Mouse (Mus musculus) C2C12 (cell line): ENCODE results near the gene Bcar3. TPM values are rescaled to one million over a fixed set of nuclear protein-coding genes. Genes with fewer than 3 reads are reported as not detected.

ENCODE experiments used
- H3K27me3 ChIP-seq: one replicate; pipeline ENCODE4 v1.6.1; 2011; ENCODE audit not compliant: control insufficient read depth, insufficient read depth, insufficient read length
- H3K36me3 ChIP-seq: one replicate; pipeline ENCODE4 v1.6.1; 2011; ENCODE audit not compliant: control insufficient read depth, insufficient read depth
- H3K4me3 ChIP-seq: one replicate; pipeline ENCODE4 v1.5.1; 2011; ENCODE audit warnings: mild to moderate bottlenecking, control low read depth; ENCODE audit not compliant: poor library complexity, insufficient read depth, severe bottlenecking
- H3K79me2 ChIP-seq: one replicate; pipeline ENCODE4 v1.6.1; 2011; ENCODE audit not compliant: control insufficient read depth, insufficient read depth
- H3K79me3 ChIP-seq: one replicate; pipeline ENCODE4 v1.6.1; 2011; ENCODE audit warnings: low read depth, control low read depth
- H3ac ChIP-seq: one replicate; pipeline ENCODE3; 2011; ENCODE audit warnings: low read depth; ENCODE audit not compliant: control insufficient read depth, insufficient read length
- CEBPB ChIP-seq: IDR thresholded peaks from one replicate; pipeline ENCODE4 v1.6.1; 2011; ENCODE audit warnings: low read depth, mild to moderate bottlenecking, control low read depth, moderate library complexity
- CTCF ChIP-seq: IDR thresholded peaks from one replicate; pipeline ENCODE4 v1.5.1; 2011; ENCODE audit not compliant: control insufficient read depth, insufficient read depth, insufficient read length
- FOSL1 ChIP-seq: IDR thresholded peaks from one replicate; pipeline ENCODE4 v1.8.0; 2011; ENCODE audit warnings: mild to moderate bottlenecking, low read length; ENCODE audit not compliant: poor library complexity, insufficient read depth, severe bottlenecking
- MAX ChIP-seq: IDR thresholded peaks from one replicate; pipeline ENCODE4 v1.6.1; 2011; ENCODE audit warnings: mild to moderate bottlenecking, control low read depth
- MYOD1 ChIP-seq: IDR thresholded peaks from one replicate; pipeline ENCODE4 v1.6.1; 2011; ENCODE audit warnings: low read depth; ENCODE audit not compliant: control insufficient read depth, insufficient read length
- MYOG ChIP-seq: IDR thresholded peaks from one replicate; pipeline ENCODE4 v1.6.1; 2011; ENCODE audit not compliant: control insufficient read depth, insufficient read length; ENCODE audit errors: extremely low read depth
- USF1 ChIP-seq: IDR thresholded peaks from one replicate; pipeline ENCODE4 v1.6.1; 2011; ENCODE audit warnings: low read depth, mild to moderate bottlenecking, control low read depth, moderate library complexity
- polyA plus RNA-seq: library from polyadenylated mRNA; unstranded; fragments of >200 nt; fragmentation: generic; extraction: Trizol; gene quantifications from one replicate; pipeline ENCODE4 v1.2.1, GENCODE M21; 2012; ENCODE audit warnings: missing spikeins

Gene Bcar3
- polyA plus RNA-seq, 1 experiment = 34.9 TPM

- Histone ChIP-seq H3ac (no peak overlapping the region), H3K27me3 (no peaks in the 10 kb centered on the region), H3K79me2 (peaks cover 88% of the 10 kb centered on the region), H3K79me3 (peaks cover 42% of the 10 kb centered on the region), H3K4me3 (no peak overlapping the region), H3K36me3 (peaks cover 29% of the 10 kb centered on the region)
- no peak for TF ChIP-seq MYOG
- TF ChIP-seq MAX = no peak
- no peak for TF ChIP-seq CEBPB
- no peak for TF ChIP-seq CTCF
These were observed 164.8 kb downstream of the Bcar3 start for GRCm38 (mm10) chr3:122458743-122459142.

- Histone ChIP-seq H3K4me3 (no peak overlapping the region), H3ac (no peak overlapping the region), H3K79me2 (peaks cover 94% of the 10 kb centered on the region), H3K79me3 (peaks cover 47% of the 10 kb centered on the region), H3K27me3 (no peaks in the 10 kb centered on the region), H3K36me3 (peaks cover 11% of the 10 kb centered on the region)
- TF ChIP-seq USF1 (no peak), MYOG (no peak), FOSL1 (no peak), CEBPB (no peak), MAX (no peak), MYOD1 (no peak), CTCF (no peak)
These were observed 167.0 kb downstream of the Bcar3 start for GRCm38 (mm10) chr3:122460848-122461511.

- no peak for TF ChIP-seq FOSL1
- no peak for TF ChIP-seq MAX
- TF ChIP-seq MYOD1 = no peak
- TF ChIP-seq CEBPB = no peak
- no peak for TF ChIP-seq CTCF
- TF ChIP-seq MYOG = no peak
- no peak for TF ChIP-seq USF1
- Histone ChIP-seq H3K79me3 (peaks cover 46% of the 10 kb centered on the region), H3K27me3 (no peaks in the 10 kb centered on the region), H3ac (no peak overlapping the region), H3K36me3 (peaks cover 6% of the 10 kb centered on the region), H3K4me3 (no peak overlapping the region), H3K79me2 (peaks cover 92% of the 10 kb centered on the region)
These were observed 167.6 kb downstream of the Bcar3 start for GRCm38 (mm10) chr3:122461512-122461881.

GRCm38 (mm10) chr3:122461932-122462871, 168.3 kb downstream of the Bcar3 start:
- peaks cover under 1% of the 10 kb centered on the region for H3K36me3 ChIP-seq
- no peak for TF ChIP-seq USF1
- no peak for TF ChIP-seq CEBPB
- no peak for TF ChIP-seq MYOD1
- no peak for TF ChIP-seq MYOG
- no peak for TF ChIP-seq CTCF
- no peak for TF ChIP-seq MAX
- TF ChIP-seq FOSL1 = no peak
- no peak overlapping the region for H3K4me3 ChIP-seq
- no peaks in the 10 kb centered on the region for H3K27me3 ChIP-seq
- H3ac ChIP-seq = no peak overlapping the region
- H3K79me2 ChIP-seq = peaks cover 92% of the 10 kb centered on the region
- peaks cover 46% of the 10 kb centered on the region for H3K79me3 ChIP-seq

GRCm38 (mm10) chr3:122463166-122463565, 169.2 kb downstream of the Bcar3 start:
- H3ac ChIP-seq = no peak overlapping the region
- H3K79me2 ChIP-seq = peaks cover 92% of the 10 kb centered on the region
- no peak overlapping the region for H3K4me3 ChIP-seq
- no peaks in the 10 kb centered on the region for H3K27me3 ChIP-seq
- no peaks in the 10 kb centered on the region for H3K36me3 ChIP-seq
- TF ChIP-seq CEBPB (no peak), MYOG (no peak), CTCF (no peak), USF1 (no peak), MAX (no peak), FOSL1 (no peak), MYOD1 (no peak)
- peaks cover 49% of the 10 kb centered on the region for H3K79me3 ChIP-seq
